Mouse (Mus musculus): ENCODE results near the gene Zfand3. TPM values are rescaled to one million over a fixed set of nuclear protein-coding genes. Genes with fewer than 3 reads are reported as not detected.

Zfand3 gene
- total and polyA plus RNA-seq, 3 experiments, result 23.2 to 44.0 (median 23.5) TPM

DNA sequence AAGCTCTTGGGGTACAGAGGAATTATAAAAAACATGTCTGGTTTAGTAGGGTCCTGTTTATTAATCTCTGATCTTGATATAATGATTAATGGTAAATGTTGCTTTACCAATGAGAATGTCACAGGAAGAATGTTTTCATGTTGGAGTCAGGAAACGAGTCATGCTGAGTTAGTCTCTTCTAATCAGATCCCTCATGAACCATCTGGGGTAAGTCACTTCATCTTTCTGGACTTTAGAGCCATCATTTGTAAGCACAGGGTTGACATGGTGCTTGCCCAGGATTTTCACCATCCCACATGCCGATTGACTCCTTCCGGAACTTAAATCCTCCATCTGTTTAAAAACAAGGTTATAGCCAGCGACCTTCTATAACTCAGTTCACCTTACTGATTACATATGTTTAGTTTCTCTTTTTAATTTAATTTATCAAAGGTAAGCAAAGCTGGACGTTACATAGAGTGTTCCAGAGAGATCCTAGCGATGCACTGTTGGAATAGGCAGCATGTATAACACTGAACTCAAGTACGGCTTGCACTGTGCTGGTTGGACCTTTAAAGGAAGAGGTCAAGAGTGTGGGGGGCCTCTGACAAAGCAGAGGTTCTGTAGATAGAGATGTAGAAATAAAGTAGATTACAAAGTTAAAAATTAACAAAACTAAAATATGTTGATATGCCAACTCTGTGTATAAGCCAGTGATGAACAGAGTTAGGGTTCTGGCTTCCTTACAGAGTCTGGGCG lies 56.7 kb downstream of the Zfand3 start:
- dilution Hi-C loops (cut with MboI; ENCODE audit: extremely low pct_ligation_motif_present, extremely low pct_unique_long_range_greater_than_20kb, low sequenced_read_pairs), result no loop called here
- H3K36me3 ChIP-seq (replicated peaks in 1 of 2; ENCODE audit: control insufficient read depth in 1 of 2, insufficient read depth in 1 of 2, low read length in 1 of 2), result peaks cover 0 to 16% of the 10 kb centered on the region in 2 experiments

DNA sequence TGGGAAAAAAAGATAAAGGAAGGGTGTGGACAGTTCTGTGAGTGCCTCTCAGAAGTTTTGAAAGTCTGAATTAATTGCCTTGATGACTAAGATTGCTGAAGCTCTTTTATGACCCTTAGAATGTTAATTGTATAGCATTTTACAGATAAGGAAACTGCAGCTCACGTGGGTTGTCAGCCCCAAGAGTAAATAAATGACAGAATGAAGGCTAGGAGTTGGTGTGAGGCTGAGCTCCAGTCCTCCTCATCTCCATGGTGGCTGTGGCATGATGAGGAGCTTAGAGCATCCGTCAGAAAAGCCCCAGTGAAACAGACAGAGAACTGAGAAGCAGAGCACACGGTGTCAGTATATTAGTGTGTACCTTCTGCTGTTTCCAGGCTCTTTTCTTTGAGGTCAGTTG lies 59.3 kb downstream of the Zfand3 start:
- dilution Hi-C loops (cut with MboI; ENCODE audit: extremely low pct_ligation_motif_present, extremely low pct_unique_long_range_greater_than_20kb, low sequenced_read_pairs) (no loop called here), in situ Hi-C loops (cut with MboI; ENCODE audit: low pct_ligation_motif_present, low pct_unique_long_range_greater_than_20kb, low sequenced_read_pairs) (no loop called here)
- no peak overlapping the region for H3K4me2 ChIP-seq (ENCODE audit: insufficient read depth, low read depth, poor library complexity, severe bottlenecking)
- no peak overlapping the region for H3K9ac ChIP-seq (ENCODE audit: insufficient read depth, low read depth)
- no peak overlapping the region for H3K4me3 ChIP-seq (replicated peaks in 1 of 3; ENCODE audit: low read depth in 2 of 3, low read length in 2 of 3, poor library complexity in 1 of 3)
- H3K27ac ChIP-seq (ENCODE audit: insufficient read depth, low read depth), result no peak overlapping the region
- H3K9me3 ChIP-seq (replicated peaks; ENCODE audit: low read length), result peaks cover 2% of the 10 kb centered on the region
- no peaks in the 10 kb centered on the region for H3K27me3 ChIP-seq (replicated peaks)
- 0 out of 2 replicates have a peak, but pooled peaks cover 1% of the 10 kb centered on the region for H3K79me2 ChIP-seq (replicated peaks; ENCODE audit: control insufficient read depth, extremely low read depth, insufficient read depth, poor library complexity, severe bottlenecking)
- H3K4me1 ChIP-seq (ENCODE audit: control insufficient read depth in 1 of 2, insufficient read depth in 2 of 2), result no peaks in the 10 kb centered on the region
- TF ChIP-seq SIN3A (IDR thresholded peaks at IDR 0.05; ENCODE audit: low read length) (no peak), POLR2A (IDR thresholded peaks at IDR 0.05; ENCODE audit: low read depth, low read length) (no peak), POLR2AphosphoS2 (IDR thresholded peaks at IDR 0.05; ENCODE audit: low read depth, low read length) (no peak), ZC3H11A (IDR thresholded peaks at IDR 0.05; ENCODE audit: low read depth, low read length) (no peak), NELFE (IDR thresholded peaks at IDR 0.05; ENCODE audit: low read depth, low read length) (no peak), MAX (IDR thresholded peaks at IDR 0.05; ENCODE audit: low read length) (no peak), MAFK (IDR thresholded peaks at IDR 0.05; ENCODE audit: insufficient replicate concordance, low read length) (no peak), E2F4 (IDR thresholded peaks at IDR 0.05; ENCODE audit: insufficient replicate concordance, low read depth, low read length) (no peak), BHLHE40 (IDR thresholded peaks at IDR 0.05; ENCODE audit: low read depth, low read length) (no peak), TBP (conservative IDR thresholded peaks at IDR 0.05; ENCODE audit: low read depth, low read length) (no peak), MYC (IDR thresholded peaks at IDR 0.05; ENCODE audit: low read depth, low read length) (no peak), PAX5 (IDR thresholded peaks at IDR 0.05; ENCODE audit: low read length) (no peak), EP300 (IDR thresholded peaks at IDR 0.05; ENCODE audit: low read length) (no peak), IRF4 (IDR thresholded peaks at IDR 0.05; ENCODE audit: low read depth, low read length) (no peak)
- H3K36me3 ChIP-seq (replicated peaks in 1 of 2; ENCODE audit: control insufficient read depth in 1 of 2, insufficient read depth in 1 of 2, low read length in 1 of 2), result peaks cover 5 to 28% of the 10 kb centered on the region in 2 experiments
- DNase-seq (ENCODE audit: extremely low read depth), result no peak

More for the DNA sequence above, 56.7 kb downstream of the Zfand3 start:
- no peak for DNase-seq (ENCODE audit: extremely low read depth)
- Histone ChIP-seq H3K4me3 (replicated peaks in 1 of 3; ENCODE audit: low read depth in 2 of 3, low read length in 2 of 3, poor library complexity in 1 of 3) (no peak overlapping the region), H3K27ac (ENCODE audit: insufficient read depth, low read depth) (no peak overlapping the region), H3K27me3 (replicated peaks) (no peaks in the 10 kb centered on the region), H3K79me2 (replicated peaks; ENCODE audit: control insufficient read depth, extremely low read depth, insufficient read depth, poor library complexity, severe bottlenecking) (0 out of 2 replicates have a peak, but pooled peaks cover 1% of the 10 kb centered on the region), H3K9ac (ENCODE audit: insufficient read depth, low read depth) (no peak overlapping the region), H3K4me2 (ENCODE audit: insufficient read depth, low read depth, poor library complexity, severe bottlenecking) (no peak overlapping the region), H3K9me3 (replicated peaks; ENCODE audit: low read length) (no peaks in the 10 kb centered on the region), H3K4me1 (ENCODE audit: control insufficient read depth in 1 of 2, insufficient read depth in 2 of 2) (peaks cover 3 to 4% of the 10 kb centered on the region in 2 experiments)
- TF ChIP-seq ELF1 (IDR thresholded peaks at IDR 0.05; ENCODE audit: low read depth, low read length) (no peak), USF1 (IDR thresholded peaks at IDR 0.05; ENCODE audit: low read depth, low read length) (no peak), CTCF (conservative IDR thresholded peaks at IDR 0.05 in 1 of 2, IDR thresholded peaks at IDR 0.05 in 1 of 2; ENCODE audit: low read depth in 2 of 2, low read length in 2 of 2) (no peak), CHD2 (IDR thresholded peaks at IDR 0.05; ENCODE audit: low read length) (no peak), CHD1 (IDR thresholded peaks at IDR 0.05; ENCODE audit: low read depth, low read length) (no peak), ZNF384 (IDR thresholded peaks at IDR 0.05; ENCODE audit: low read depth, low read length) (no peak)
- in situ Hi-C loops (cut with MboI; ENCODE audit: low pct_ligation_motif_present, low pct_unique_long_range_greater_than_20kb, low sequenced_read_pairs), result no loop called here
